In genomic region chr3:153240366-153240765, GRCm38 (mm10) we compare ENCODE assay signal across 16 mouse cellular contexts.
DNase-seq lines count a peak whose midpoint lies in the region; ATAC-seq lines count a peak whose summit lies in the region.
"Had no signal": no experiment of that assay in that cellular context is flagged by ENCODE, and none has a peak within 500 bp of the region (broad histone marks: within the 10 kb centered on the region; RNA-seq: fewer than 3 reads in every experiment).

No protein-coding gene starts in this region.

- peak; percentile 66; the same call in 1 of the 2 replicates for ATAC-seq in heart, embryonic 12.5 days (ENCODE audit: insufficient number of reproducible peaks, low FRiP score)
- peak; percentile 67 for ATAC-seq in lung, embryonic 16.5 days (ENCODE audit: low read depth)
- ATAC-seq: intestine, embryonic 16.5 days had no signal

- H3K27ac ChIP-seq in heart, embryonic 12.5 days (ENCODE audit: poor library complexity, severe bottlenecking) = peak overlapping the region; percentile 41; the same call in 1 of the 2 replicates
- no peak overlapping the region for H3K27ac ChIP-seq in lung, embryonic 16.5 days (ENCODE audit: low read length)
- H3K27ac ChIP-seq: forebrain, embryonic 12.5 days; hindbrain, embryonic 10.5 days; limb, embryonic 15.5 days; stomach, embryonic 15.5 days had no signal

- H3K4me3 ChIP-seq in heart, embryonic 12.5 days = no peak overlapping the region
- H3K4me3 ChIP-seq in lung, embryonic 16.5 days (ENCODE audit: low read length) = no peak overlapping the region
- H3K4me3 ChIP-seq: forebrain, embryonic 12.5 days; hindbrain, embryonic 10.5 days; limb, embryonic 15.5 days; megakaryocyte, embryonic 14.5 days; stomach, embryonic 15.5 days had no signal

- H3K27me3 ChIP-seq in heart, embryonic 12.5 days (replicated peaks) = no peaks in the 10 kb centered on the region
- no peaks in the 10 kb centered on the region for H3K27me3 ChIP-seq in lung, embryonic 16.5 days (ENCODE audit: control insufficient read depth, insufficient read depth, low read depth, low read length)
- H3K27me3 ChIP-seq: forebrain, embryonic 12.5 days; limb, embryonic 15.5 days; stomach, embryonic 15.5 days had no signal

- WGBS in heart, embryonic 12.5 days = 15% methylated on average over 4 of the region's 4 CpGs
- 14% methylated on average over 4 of the region's 4 CpGs for WGBS in lung, embryonic 16.5 days

- no peak overlapping the region for H3K4me2 ChIP-seq in heart, embryonic 12.5 days
- H3K4me2 ChIP-seq in lung, embryonic 16.5 days (ENCODE audit: low read depth, low read length) = no peak overlapping the region
- H3K4me2 ChIP-seq: forebrain, embryonic 12.5 days; limb, embryonic 15.5 days; stomach, embryonic 15.5 days had no signal

- H3K9me3 ChIP-seq in heart, embryonic 12.5 days (replicated peaks) = no peaks in the 10 kb centered on the region
- no peaks in the 10 kb centered on the region for H3K9me3 ChIP-seq in lung, embryonic 16.5 days (ENCODE audit: control insufficient read depth, low read length)
- H3K9me3 ChIP-seq: forebrain, embryonic 12.5 days; hindbrain, embryonic 10.5 days; limb, embryonic 15.5 days; megakaryocyte, embryonic 14.5 days; stomach, embryonic 15.5 days had no signal

- H3K4me1 ChIP-seq in heart, embryonic 12.5 days (replicated peaks) = peaks cover 35% of the 10 kb centered on the region
- peaks cover 12% of the 10 kb centered on the region; the same call in 1 of the 2 replicates for H3K4me1 ChIP-seq in lung, embryonic 16.5 days (replicated peaks; ENCODE audit: control insufficient read depth, insufficient read depth, low read length)

- no peak overlapping the region for H3K9ac ChIP-seq in heart, embryonic 12.5 days
- H3K9ac ChIP-seq in lung, embryonic 16.5 days (ENCODE audit: low read length) = no peak overlapping the region
- H3K9ac ChIP-seq: forebrain, embryonic 12.5 days; limb, embryonic 15.5 days; stomach, embryonic 15.5 days had no signal

- DNase-seq in heart, postnatal 36 days = no peak
- DNase-seq in CD4-positive, CD25-positive, alpha-beta regulatory T cell, adult 2 months (ENCODE audit: low read depth, low spot score) = peak; percentile 10
- DNase-seq in Muller cell, postnatal 12 days (ENCODE audit: inconsistent ontology term) = peak; percentile 3
- DNase-seq in cerebellum, adult 9-10 months = no peak
- no peak for DNase-seq in right cerebral cortex, postnatal 4 days
- no peak for DNase-seq in urinary bladder, postnatal 25 days (ENCODE audit: low spot score)
- DNase-seq: cerebellum, postnatal 10 days; kidney, postnatal 36 days had no signal

- no peaks in the 10 kb centered on the region for H3K36me3 ChIP-seq in heart, embryonic 12.5 days
- H3K36me3 ChIP-seq in lung, embryonic 16.5 days (ENCODE audit: control insufficient read depth, insufficient read depth, low read length) = no peaks in the 10 kb centered on the region
- H3K36me3 ChIP-seq: forebrain, embryonic 12.5 days; hindbrain, embryonic 10.5 days; limb, embryonic 15.5 days; stomach, embryonic 15.5 days had no signal

- intact Hi-C loops in heart, postnatal 36 days (cut with DNase I) = no loop called here

Comparison
In these comparisons a context has a peak if more than half of its experiments do, and no peak if none do; other contexts are left out.
1. DNase-seq: peak in CD4-positive, CD25-positive, alpha-beta regulatory T cell, adult 2 months (single experiment) and Muller cell, postnatal 12 days (single experiment); none in heart, postnatal 36 days (0 of 2), cerebellum, adult 9-10 months (single experiment), right cerebral cortex, postnatal 4 days (single experiment) and urinary bladder, postnatal 25 days (single experiment).